Comparison of ENCODE assay signal across 8 mouse cellular contexts in genomic region chr2:144164986-144165821, GRCm38 (mm10).
DNase-seq lines count a peak whose midpoint lies in the region; ATAC-seq lines count a peak whose summit lies in the region.

No protein-coding gene starts in this region.

- ATAC-seq in activated CD4-positive, CD25-positive, alpha-beta regulatory T cell, adult 4 months = peak; percentile 86
- peak; percentile 81 for ATAC-seq in inflammation-experienced regulatory T-cells, adult 6 months
- ATAC-seq in megakaryocyte progenitor cell, adult 5-6 weeks (replicated peaks; ENCODE audit: poor library complexity) = peak; percentile 86

- peak; percentile 79 for DNase-seq in embryo, embryonic 10 days (ENCODE audit: low spot score)
- DNase-seq in gastrocnemius, postnatal 25 days = peak; percentile 88
- DNase-seq in left cerebral cortex, postnatal 14 days (ENCODE audit: low spot score in 2 of 2) = peak; percentile 67
- peak; percentile 80 to 84 for DNase-seq in right cerebral cortex, postnatal 10 days (ENCODE audit: low spot score in 2 of 2)
- peak; percentile 83 for DNase-seq in urinary bladder, postnatal 14 days (ENCODE audit: low spot score)

- intact Hi-C loops in left cerebral cortex, postnatal 14 days (cut with DNase I) = no loop called here

Comparison
In these comparisons a context has a peak if more than half of its experiments do, and no peak if none do; other contexts are left out.
1. Peak in every context shown above with its lines: DNase-seq and ATAC-seq.